Mouse (Mus musculus): ENCODE data around the gene Slc9b1.

Gene Slc9b1

DNA sequence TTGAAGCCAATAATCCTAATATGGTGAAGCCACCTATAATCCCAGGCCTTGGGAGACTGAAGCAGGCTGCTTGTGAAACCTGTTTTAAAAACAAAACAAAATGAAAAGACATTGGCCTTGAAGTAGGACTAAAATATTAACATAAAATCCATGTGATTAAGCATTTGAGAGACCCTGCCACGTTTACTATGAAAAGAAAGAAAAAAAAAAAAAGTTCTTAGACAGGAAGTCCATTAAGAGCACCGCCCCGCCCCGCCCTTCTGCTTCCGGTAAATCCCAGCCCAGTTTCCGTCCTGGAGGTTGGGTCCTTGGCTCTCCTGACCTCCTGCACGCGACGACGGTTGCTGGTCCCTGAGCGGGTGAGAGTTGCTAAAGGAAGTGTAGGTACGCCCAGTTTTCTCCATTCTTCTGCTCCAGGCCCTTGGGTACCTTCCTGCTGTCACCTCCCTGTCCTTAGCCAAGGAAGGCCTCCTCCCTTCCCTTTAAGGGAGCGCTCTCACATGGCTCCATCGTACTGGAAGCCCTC, at the start of gene Slc9b1:
Slc9b1 (plus strand) TSS at position 291 of the 526 bp plus-strand sequence.
- no peak for DNase-seq (ENCODE audit: low spot score in 2 of 2)

DNA sequence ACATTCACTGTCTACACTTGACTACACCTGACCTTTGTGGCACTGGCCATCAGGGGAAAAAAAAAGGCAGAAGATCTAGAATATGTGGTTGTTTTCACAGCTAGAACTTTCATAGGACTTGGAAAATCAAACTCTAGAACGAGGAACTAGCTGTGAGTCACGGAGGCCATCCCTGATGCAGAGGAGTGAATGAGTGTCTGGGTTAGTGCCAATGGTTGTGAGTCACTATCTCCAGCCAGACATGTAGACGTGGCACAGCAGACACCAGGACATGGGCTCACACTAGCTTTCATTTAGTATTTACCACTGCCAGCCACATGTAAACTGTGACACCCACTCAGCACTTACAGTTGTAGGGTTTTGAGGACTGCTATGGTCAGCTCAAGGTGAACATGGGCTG, 49.3 kb upstream of the Slc9b1 start:
- no peak for DNase-seq (ENCODE audit: low spot score in 2 of 2)

DNA sequence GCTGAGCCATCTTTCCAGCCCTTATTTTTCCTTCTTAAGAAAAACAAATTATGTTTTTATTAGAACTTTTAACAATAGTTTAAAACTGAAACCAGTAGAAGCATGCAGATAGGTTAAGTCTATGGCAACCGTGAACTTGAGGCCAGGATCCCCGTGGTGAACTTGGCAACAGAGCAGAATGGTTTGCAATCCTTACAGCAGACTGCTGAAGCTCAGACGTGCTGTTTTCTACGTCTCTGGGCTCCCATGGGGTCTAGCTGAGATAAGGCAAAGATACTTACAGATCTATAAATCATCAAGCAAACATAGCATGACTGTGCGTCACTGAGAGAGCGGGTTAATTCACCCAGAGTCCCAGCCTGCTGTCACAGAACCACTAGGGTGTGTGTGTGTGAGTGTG, 47.7 kb upstream of the Slc9b1 start:
- no peak for DNase-seq (ENCODE audit: low spot score in 2 of 2)

DNA sequence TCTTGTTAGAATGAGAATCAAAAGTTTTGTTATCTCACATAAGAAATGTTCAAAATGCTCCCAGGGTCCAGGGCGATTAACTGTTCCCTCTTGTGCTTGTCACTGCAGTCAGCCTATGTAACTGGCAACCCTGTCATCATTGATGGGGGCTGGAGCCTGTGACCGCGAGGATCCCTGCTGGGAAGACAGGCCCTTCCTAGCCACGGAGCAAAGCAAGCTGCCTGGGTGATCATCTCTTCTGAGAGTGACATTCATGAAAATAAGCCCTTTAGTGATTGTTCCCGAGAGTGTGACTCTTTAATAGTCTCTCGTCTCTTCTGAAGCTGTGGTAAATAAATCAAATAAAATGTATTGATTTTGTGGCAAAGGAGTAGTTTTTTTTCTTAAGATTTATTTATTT, 43.8 kb upstream of the Slc9b1 start:
- DNase-seq (ENCODE audit: low spot score in 2 of 2), result no peak

DNA sequence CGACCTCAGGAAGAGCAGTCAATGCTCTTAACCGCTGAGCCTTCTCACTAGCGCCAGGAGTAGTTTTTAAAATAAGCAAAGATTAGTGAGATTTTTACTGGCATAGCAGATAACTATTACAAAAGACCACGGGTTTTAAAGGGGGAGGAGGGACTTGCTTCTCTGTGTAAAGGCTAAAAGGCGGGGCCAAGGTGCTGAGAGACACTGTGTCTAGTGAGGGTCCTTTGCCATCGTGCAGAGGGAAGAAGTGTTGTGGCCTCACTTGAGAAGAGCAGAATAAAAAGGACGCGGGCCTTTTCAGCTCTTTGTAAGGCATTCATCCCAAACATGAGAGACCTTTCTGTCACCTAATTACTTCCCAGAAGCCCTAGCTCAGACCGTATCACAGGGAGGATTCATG, 43.3 kb upstream of the Slc9b1 start:
- DNase-seq (ENCODE audit: low spot score in 2 of 2), result no peak

DNA sequence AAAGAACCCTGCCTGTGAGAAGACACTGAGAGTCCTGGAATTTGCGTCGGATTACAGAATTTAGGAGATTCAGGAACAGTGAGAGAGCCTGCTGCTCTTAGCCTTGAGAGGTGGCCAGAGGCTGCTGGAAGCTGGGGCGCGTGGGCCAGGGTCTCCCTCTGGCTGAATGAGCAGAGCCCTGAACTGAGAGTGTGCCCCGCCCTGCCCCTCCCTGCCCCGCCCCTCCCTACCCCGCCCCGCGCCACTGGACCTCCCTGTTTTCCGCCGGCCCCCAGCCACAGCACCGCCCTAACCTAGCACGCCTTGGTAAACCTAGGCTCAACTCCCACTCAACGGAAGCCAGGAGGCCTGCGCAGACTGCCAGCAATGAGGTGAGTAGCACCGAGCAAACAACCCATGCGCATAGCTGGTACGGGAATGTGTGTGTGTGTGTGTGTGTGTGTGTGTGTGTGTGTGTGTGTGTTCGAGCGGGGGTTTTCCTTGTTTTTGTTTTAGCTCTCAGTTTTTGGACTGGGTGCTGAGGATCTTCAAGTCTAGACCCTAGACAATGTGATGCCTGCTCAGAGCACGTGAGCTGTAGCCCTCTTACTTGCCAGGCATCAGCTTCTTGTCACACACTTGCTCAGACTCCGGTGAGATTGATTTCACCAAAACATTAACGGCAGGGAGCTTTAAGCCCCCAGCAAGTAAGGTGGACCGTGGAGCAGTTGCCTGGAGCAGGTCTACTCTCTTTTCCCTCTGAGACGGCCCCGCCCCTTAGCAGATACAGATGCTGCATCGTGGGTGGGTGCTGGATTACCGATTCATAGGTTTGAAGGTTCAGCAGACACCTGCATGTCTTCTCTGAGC, 40.2 kb upstream of the Slc9b1 start, which contains the start of gene Slc9b2:
Slc9b2 (plus strand) TSS at position 290 of the 849 bp plus-strand sequence.
- DNase-seq (ENCODE audit: low spot score in 2 of 2), result peak; percentile 28 to 49

DNA sequence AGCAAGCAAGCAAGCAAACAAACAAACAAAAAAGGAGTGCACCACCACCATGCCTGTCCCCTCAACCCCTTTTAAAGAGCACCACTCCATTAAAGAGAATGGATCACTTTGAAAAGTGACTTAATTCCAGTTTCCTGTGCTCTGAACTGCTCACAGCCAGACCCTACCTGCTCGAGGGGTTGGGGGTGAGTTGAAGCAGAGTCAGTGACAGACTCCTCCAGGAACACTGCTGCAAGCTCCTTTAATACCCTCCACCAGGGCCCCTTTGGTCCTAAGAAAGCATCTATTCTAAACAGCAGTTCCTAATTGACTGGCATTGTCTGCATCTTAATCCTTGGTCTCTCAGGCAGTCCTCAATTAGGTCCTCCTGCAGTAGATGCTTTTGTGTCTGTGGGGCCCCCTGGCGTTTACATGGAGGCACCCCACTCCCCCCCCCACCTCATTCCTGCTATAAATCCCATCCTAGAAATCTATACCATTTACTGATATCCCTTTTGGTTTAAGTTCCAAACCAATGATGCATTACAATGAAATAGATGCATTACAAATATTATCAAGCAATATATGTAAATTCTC, 34.8 kb upstream of the Slc9b1 start:
- DNase-seq (ENCODE audit: low spot score in 2 of 2), result no peak

DNA sequence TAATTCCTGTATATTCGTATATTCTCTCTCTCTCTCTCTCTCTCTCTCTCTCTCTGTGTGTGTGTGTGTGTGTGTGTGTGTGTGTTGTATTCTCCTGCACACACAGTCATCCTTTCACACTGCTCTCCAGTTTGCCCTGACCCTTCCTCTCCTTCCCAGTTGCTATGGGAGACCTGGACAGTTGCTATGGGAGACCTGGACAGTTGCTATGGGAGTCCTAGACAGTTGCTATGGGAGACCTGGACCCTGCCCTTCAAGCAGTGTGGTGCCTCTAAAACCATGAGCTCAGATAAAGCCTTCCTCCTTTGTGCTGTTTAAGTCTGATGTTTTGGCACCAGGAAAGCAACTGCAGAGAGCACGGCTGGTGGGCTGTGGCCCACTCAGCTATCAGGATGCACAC, 34.1 kb upstream of the Slc9b1 start:
- no peak for DNase-seq (ENCODE audit: low spot score in 2 of 2)

DNA sequence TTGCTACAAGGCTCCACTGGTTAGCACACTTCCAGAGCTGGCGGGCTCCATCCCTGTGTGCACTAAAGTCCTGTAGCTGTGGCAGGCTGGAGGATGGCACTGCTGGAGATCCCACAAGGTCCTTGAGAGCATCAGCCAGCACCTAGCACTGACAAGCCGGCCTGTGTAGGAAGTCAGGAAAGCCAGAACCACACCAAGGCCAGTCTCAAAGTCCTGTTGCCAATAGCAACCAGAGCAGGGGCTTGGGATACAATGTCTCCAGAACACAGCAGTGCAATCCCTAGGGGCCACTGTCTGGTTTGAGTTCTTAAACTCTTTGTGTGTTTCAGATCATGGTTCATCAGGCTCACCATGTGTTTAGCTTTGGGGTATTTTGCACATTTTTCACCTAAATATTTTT, 33.0 kb upstream of the Slc9b1 start:
- no peak for DNase-seq (ENCODE audit: low spot score in 2 of 2)

DNA sequence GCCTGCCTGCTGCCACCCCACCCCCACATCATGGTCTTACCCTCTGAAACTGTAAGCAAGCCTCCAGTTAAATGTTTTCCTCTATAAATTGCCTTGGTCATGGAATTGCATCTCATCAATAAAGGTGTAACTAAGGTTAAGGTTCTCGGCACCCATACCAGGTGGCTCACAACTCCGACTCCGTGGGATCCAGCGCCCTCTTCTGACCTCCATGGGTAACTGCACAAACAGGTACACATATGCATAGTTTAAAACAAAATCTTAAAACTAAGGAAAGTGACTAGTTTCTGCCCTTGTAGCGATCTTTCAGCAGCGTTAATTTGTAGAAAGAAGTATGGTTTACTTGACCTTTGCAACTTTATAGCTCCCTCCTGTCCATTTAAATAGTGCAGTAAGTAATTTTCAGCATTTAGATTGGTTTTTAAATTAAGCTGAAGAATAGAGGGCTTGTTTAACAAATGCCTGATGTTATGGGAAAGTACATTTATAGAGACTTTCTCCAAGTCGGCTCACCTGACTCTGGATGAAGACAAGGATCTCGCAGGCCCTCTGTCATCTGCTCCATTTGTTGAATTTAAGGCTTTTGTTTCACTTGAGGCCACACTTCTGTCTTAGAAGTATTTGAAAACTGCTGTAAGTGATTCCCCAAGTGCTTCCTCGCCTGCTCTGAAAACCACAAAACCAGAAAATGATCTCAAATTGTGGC, 32.0 kb upstream of the Slc9b1 start:
- DNase-seq (ENCODE audit: low spot score in 2 of 2), result no peak

DNA sequence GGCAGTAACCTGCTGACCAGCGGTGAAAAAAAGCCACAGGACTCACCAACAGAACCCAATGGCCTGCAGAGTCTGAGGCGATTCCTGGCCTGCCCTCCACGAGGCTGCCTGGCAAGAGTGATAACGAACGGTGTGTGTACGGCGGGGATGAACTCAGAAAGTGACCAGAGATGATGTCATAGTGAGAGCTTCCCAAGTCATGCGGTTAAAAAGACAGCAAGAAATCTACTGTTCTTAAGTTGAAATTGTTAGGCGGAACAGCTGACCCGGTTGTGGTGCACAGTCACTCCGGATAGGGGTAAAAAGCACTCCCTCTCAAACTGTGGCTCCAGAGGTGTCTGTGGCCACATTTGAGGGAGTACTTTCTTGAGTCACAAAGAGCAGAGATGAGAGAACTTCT, 29.5 kb upstream of the Slc9b1 start:
- DNase-seq (ENCODE audit: low spot score in 2 of 2), result no peak

DNA sequence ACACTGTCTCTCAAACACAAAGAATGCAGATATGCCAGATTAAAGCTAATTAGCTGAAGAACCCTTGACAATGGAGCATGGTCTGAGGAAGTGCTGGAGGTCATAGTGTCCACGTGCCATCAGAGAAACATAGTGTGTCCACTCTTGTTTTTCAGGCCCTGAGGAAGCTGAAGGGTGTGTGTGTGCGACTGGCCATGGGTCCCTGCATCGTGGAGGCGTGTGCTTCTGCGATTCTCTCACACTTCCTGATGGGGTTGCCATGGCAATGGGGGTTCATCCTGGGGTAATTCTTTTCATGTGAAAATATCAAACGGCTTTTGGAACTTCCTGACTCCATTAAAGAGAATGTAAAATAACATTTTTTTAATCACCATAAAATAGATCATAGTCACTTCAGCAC, 23.5 kb upstream of the Slc9b1 start:
- no peak for DNase-seq (ENCODE audit: low spot score in 2 of 2)

DNA sequence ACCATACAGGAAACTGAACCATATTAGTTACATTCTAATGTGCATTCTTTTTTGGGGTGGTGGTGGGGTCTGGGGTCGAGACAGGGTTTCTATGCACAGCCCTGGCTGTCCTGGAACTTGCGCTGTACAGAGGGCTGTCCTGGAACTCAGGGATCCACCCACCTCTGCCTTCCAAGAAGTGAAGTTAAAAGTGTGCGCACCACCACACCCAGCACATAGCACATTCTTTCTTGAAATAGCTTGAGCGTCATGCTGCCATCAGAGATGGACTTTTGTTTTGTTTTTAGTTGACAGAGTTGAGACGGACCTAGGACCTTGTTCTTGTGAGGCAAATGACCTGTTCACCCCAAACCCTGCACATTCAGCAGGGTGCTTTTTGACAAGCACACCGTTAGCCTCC, 20.7 kb upstream of the Slc9b1 start:
- DNase-seq (ENCODE audit: low spot score in 2 of 2), result no peak

DNA sequence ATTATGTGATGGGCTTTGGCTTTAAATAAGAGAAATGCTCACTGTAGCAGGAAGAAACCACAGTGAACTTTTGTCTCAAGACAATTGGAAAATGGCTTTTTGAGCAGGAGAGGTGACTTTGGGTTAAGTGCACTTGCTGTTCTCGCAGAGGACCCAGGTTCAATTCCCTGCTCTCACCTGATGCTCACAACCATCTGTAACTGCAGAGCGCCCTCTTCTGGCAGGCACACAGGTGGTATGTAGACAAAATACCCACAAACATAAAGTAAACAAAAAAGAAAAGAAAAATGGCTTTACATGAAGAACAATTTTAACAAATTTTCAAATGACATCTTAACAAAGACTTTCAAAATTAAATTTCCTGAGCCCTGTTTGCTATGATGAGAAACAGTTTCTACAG, 20.2 kb upstream of the Slc9b1 start:
- peak in 1 of 2 experiments; percentile 15 for DNase-seq (ENCODE audit: low spot score in 2 of 2)

DNA sequence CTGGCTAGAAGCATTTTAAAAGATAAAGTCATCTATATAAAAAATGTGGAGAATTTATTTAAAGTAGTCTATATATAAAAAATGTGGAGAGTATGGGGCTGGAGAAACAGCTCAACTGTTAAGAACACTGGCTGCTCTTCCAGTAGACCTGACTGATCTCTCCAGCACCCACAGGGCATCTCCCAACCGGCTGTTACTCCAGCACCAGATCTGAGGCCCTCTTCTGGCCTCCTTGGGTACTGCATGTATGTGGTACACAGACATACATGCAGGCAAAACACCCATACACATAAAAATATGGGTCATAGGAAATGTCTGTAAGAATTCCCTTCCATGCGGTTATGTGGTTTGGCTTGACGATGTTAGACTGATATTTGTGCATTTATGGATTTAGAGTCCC, 19.3 kb upstream of the Slc9b1 start:
- DNase-seq (ENCODE audit: low spot score in 2 of 2), result peak; percentile 59 to 80

DNA sequence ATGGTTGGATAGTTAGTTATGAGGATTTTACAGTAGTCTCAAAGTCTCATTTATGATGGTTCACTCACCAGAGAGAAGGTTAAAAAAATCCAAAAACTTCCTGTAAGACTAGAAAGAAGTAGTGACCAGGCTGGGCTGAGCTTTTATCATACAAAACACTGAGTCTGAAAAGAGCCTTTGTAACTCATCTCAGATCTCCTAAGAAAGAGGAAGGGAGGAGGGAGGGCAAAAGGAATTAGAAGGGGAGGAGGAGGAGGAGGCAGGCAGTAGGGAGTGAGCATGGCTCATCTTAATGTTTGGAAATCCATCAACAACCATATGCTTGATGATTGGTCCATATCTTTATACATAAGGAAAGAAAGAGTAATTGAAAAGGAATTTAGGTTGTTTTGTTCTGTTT, 15.1 kb upstream of the Slc9b1 start:
- no peak for DNase-seq (ENCODE audit: low spot score in 2 of 2)

DNA sequence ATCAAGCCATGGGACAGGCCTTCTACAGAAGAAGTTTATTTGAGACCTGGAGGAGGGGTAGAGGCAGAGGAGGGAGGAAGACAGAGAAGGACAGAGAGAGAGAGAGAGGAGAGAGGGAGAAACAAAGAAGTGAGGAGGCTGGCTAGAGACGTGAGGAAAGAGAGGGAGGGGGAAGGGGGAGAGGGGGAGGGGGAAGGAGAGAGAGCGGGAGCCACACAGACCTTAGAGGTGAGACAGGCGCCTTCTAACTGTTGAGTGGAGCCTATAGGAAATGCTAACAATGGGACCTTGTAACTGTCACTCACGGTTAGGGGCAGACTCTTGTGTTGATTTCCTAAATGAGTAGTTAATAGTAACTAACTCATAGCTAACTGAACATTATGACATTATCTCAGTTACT, 14.1 kb upstream of the Slc9b1 start:
- no peak for DNase-seq (ENCODE audit: low spot score in 2 of 2)

DNA sequence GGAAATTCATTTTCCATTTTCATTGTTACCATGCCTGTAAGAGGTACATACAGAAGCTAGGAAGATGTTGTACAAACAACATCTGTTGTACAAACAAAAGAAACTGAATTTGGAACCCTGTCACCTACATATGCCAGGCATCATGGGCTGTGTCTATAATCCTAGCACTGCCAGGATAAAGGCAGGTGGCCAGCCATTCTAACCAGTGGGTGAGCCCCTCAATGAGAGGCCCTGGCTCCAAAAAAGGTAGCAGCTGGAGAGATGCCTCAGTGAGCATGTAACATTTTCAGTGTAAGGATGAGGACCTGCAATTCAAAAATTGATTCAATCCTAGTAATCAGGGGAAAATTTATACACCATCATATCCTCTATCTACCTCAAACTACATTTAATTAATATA, 1.2 kb downstream of the Slc9b1 start:
- DNase-seq (ENCODE audit: low spot score in 2 of 2), result no peak

DNA sequence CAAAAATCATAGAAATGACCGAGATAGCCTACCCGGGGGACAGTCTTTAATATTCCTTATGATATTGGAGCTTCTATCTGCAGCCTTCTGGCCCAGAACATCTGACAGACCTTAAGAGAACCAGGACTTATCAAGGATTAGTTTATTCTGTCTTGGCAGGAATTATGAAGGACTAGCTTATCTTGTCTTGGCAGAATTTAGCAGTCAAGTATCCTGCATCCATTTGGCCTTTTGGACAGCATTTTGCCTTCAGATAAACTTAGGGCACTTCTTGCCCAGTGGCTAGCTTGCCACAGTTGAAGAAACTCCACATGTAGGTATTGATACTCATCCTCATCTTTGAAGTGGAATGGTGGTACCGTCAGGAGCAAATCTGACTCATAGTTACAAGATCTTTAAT, 4.0 kb downstream of the Slc9b1 start:
- DNase-seq (ENCODE audit: low spot score in 2 of 2), result no peak

DNA sequence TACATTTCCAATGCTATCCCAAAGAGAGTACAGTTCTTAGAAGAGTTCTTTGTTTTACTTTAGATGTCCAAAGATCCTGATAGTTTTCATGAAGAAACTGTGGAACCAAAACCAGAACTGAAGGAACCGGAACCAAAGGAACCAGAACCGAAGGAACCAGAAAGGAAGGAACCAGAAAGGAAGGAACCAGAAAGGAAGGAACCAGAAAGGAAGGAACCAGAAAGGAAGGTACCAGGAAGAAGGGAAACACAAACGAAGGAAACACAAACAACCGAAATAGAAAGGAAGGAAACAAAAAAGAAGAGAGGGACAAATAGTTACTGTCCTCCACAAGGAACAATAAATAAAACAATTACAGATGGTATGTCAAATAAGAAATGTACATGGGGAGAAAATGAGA, 9.6 kb downstream of the Slc9b1 start:
- no peak for DNase-seq (ENCODE audit: low spot score in 2 of 2)

DNA sequence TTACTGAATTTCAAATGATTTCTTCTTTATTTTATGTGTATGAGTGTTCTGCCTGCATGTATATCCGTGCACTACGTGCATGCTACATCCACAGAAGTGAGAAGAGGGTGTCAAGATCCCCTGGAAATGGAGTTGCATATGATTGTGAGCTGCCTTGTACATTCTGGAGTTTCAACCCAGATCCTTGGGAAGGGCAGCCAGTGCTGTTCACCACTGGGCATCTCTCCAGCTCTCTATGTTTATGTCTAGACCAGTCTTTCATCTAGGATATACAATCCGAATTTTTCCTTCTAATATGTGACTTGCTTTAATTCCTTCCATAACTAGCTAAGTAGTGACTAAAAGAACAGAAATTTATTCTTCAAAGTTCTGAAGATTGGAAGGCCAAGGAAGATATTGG, 28.0 kb downstream of the Slc9b1 start:
- DNase-seq (ENCODE audit: low spot score in 2 of 2), result no peak

DNA sequence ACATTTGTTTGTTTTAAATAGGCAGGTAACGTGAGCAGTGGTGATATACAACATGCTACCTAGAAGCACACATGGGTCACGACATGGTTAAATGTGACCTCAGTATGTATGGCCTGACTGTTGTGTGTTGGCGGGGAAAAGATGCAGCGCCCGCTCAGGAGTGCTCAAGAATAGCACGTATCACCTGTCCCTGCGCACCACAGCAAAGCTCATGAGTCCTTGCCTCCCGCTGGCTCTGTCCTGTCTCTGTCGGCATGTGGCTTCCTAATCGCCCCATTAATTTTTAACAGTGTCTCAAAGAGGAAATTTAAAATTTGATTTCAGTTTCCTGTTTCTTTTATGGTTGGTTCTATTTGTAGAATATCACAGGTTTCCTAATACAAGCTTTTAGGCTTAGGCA, 29.6 kb downstream of the Slc9b1 start:
- DNase-seq (ENCODE audit: low spot score in 2 of 2), result no peak

DNA sequence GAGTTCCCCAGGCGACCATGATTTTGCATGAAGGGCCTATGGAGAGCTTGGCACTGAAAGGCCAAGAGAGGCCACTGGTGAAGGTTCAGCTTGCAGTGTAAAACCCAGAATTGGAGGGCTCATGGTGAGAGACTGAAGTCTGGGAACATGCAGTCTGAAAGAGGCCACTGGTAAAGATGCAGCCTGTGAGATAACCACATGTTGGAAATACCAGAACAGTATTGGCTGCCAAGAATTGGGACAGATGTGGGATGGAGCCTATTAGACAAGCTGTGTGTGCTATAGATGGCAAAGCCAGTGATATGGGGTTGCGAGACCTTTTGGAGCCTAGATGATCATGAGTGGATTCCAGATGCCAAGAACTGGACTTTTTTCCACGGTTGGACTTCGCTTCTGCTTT, 32.0 kb downstream of the Slc9b1 start:
- no peak for DNase-seq (ENCODE audit: low spot score in 2 of 2)

All from thymus, postnatal 10 days (tissue).